Mouse (Mus musculus) spleen, adult 2 months (tissue): ENCODE measurements around the gene Fxn. TPM values are rescaled to one million over a fixed set of nuclear protein-coding genes. Genes with fewer than 3 reads are reported as not detected.

ENCODE experiments used
- DNase-seq, 2 experiments: peaks; one replicate each; pipeline versions ENCODE4 v3.0.0 to v3.0.0-alpha.2; 2012 to 2021; ENCODE audit warnings: low spot score in 2 of 2, low read depth in 1 of 2
- H3K27ac ChIP-seq: fragments of 200-500 bp; 2 replicates; pipeline ENCODE4 v1.5.1; 2012; ENCODE audit warnings: low read length, inconsistent platforms; ENCODE audit not compliant: insufficient read depth
- H3K27me3 ChIP-seq: fragments of 200-500 bp; 2 replicates; pipeline ENCODE4 v1.6.1; 2012; ENCODE audit warnings: mild to moderate bottlenecking, moderate library complexity, low read length, inconsistent platforms; ENCODE audit not compliant: control insufficient read depth, insufficient read depth
- H3K36me3 ChIP-seq: fragments of 200-500 bp; 2 replicates; pipeline ENCODE4 v1.6.1; 2012; ENCODE audit warnings: mild to moderate bottlenecking, low read length, inconsistent platforms; ENCODE audit not compliant: control insufficient read depth, insufficient read depth
- H3K4me1 ChIP-seq: fragments of 200-500 bp; 2 replicates; pipeline ENCODE4 v1.6.1; 2011; ENCODE audit warnings: inconsistent platforms; ENCODE audit not compliant: control insufficient read depth, insufficient read depth, insufficient read length
- H3K4me3 ChIP-seq: fragments of 200-500 bp; 2 replicates; pipeline ENCODE4 v1.5.1; 2011; ENCODE audit warnings: mild to moderate bottlenecking, inconsistent platforms; ENCODE audit not compliant: insufficient read depth, insufficient read length; ENCODE audit errors: extremely low read depth
- CTCF ChIP-seq: fragments of 200-500 bp; IDR thresholded peaks from 2 replicates; pipeline ENCODE4 v1.5.1; 2011; ENCODE audit warnings: mild to moderate bottlenecking, inconsistent platforms; ENCODE audit not compliant: insufficient read depth, insufficient read length, insufficient replicate concordance; ENCODE audit errors: extremely low read depth
- POLR2A ChIP-seq: fragments of 200-500 bp; IDR thresholded peaks from 2 replicates; pipeline ENCODE4 v1.6.1; 2011; ENCODE audit warnings: low read depth, low read length, inconsistent platforms
- WGBS: fragments of 180-500 bp; shearing (Covaris S2); methylation state at CpG from one replicate; pipeline ENCODE4 v1.1.7; 2018; 5-methylcytosine and 5-hydroxymethylcytosine counted together
- polyA plus RNA-seq: library from polyadenylated mRNA; depleted of rRNA; stranded (reverse); fragments of >200 nt; gene quantifications from 2 replicates; pipeline ENCODE4 v1.2.3, GENCODE M21; 2012

Fxn gene
- polyA plus RNA-seq, 1 experiment, result 6.2 TPM

DNA sequence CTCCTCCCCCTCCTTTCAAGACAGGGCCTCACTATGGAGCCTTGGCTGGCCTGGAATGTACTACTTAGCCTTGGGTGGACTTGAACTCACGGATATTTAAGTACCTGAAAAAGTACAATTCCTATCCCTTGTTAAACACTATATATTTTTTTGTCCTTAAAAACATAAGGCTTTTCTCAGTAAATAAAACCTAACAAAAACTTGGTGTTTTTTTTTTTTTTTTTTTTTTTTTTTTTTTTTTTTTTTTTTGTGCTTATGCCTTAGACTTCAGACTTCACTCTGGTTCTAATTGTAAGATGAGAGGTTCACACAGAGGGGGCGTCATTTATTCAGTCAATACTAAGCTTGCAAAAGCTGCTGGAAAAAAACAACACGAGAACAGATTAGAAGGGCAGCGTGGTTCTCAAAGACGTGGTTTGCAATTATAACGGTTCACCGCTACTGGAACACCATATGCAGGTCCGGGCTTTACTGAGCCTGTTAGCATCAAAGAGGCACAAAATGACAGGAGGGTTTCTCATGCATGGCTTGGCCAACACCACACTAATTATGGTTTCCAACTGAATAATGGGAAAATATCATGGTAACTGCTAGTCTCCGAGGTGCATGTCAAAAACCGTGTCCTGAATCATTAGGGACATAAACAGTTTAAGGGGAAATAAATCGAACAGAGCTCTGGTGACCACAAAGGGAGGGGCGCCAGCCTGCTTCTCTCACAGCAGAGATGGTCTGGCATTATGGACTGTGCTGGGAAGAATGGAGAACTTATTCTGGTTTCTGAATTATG, 32.3 kb upstream of the Fxn start:
- no peak overlapping the region for H3K4me3 ChIP-seq
- TF ChIP-seq CTCF, result no peak
- TF ChIP-seq POLR2A, result no peak
- no peak for DNase-seq
- H3K4me1 ChIP-seq, result no peaks in the 10 kb centered on the region
- H3K27me3 ChIP-seq, result no peaks in the 10 kb centered on the region
- H3K27ac ChIP-seq, result no peak overlapping the region
- 75% methylated on average over 12 of the region's 12 CpGs for WGBS
- no peaks in the 10 kb centered on the region for H3K36me3 ChIP-seq

DNA sequence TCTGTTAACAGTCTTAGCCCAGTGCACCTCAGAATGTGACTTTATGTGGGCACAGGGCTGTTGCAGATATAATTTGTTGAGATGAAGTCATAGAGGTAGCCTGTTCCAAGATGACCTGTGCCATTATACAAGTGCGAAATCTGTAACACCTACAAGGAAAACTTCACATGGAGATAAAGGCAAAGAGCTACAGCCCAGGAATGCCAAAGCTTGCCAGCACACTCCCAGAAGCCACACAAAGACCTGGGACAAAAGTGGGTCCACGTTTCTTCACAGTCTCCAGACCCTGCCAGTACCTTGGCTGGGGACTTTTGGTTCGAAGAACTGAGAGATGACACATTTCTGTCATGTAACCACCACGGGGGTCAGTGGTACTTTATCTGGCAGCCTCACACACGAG, 31.6 kb upstream of the Fxn start:
- no peak for TF ChIP-seq CTCF
- TF ChIP-seq POLR2A, result no peak
- Histone ChIP-seq H3K27ac (no peak overlapping the region), H3K27me3 (no peaks in the 10 kb centered on the region), H3K36me3 (no peaks in the 10 kb centered on the region), H3K4me1 (no peaks in the 10 kb centered on the region), H3K4me3 (no peak overlapping the region)
- DNase-seq, result no peak
- WGBS, result 84% methylated on average over 5 of the region's 5 CpGs

DNA sequence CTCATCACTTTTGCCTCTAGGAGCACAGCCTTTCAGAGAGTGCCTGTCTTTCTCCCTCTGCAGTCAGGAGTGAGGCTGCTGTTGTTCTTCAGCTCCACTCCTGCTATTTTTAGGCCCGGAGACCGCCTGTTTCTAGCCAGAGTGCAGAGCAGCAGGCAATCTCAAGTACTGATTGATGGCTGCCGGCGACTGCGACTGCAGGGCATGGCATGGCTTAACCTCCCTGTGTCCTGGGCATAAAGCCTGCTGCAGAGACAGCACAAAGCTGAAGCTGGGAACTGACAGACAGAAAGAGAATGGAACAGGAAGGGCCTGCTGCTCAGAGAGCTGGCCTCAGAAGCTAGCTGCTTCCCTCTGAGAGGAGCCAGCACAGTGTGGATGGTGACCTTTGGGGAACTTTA, 27.9 kb upstream of the Fxn start:
- H3K27ac ChIP-seq, result no peak overlapping the region
- DNase-seq, result no peak
- no peaks in the 10 kb centered on the region for H3K27me3 ChIP-seq
- H3K4me3 ChIP-seq, result no peak overlapping the region
- H3K36me3 ChIP-seq, result no peaks in the 10 kb centered on the region
- WGBS, result 30% methylated on average over 5 of the region's 5 CpGs
- no peaks in the 10 kb centered on the region for H3K4me1 ChIP-seq
- TF ChIP-seq CTCF (no peak), POLR2A (no peak)

DNA sequence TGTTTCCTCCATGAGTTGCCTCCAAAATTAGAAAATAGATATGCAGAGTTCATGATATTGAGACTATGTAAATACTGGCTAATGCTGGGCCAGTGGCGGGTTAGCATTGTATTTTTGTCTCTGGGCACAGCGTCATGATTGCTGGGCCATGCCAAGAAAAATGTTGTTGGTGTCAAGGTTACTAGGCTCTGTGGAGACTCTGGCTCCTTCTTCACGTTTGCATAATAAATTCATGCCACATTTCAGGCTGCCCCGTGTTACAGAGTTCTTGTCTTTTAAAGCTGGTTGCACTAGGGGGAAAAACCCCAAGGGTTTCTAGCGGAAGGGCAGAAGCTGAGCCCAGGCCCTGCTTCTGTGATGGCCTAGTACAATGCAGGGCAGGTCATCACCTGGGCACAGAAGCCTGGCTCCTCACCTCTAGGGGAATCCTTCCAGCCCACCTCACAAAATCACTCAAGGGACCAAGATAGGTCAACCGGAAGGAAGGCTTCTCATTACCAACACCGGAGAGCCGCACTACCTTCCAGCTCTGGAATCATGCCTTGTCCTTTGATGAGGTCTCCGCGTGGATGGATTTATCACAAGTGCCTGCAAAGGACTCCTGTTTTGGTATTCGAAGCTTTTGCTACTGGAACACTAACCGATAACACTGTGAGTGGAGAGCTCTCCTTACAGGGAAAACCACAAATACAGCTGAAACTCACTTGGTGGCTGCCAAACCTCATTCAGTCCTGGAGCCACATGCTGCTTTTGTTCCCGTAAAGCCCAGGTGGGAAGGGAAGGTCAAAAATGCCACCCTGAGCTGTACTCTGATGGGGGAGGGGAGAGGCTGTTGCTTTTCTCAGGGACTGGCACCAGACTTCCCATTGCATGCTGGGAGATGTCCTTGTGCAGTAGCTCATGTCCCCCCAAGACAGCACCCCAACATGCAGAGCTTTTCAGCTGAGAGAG, 27.1 kb upstream of the Fxn start:
- TF ChIP-seq CTCF, result no peak
- no peak for DNase-seq
- no peaks in the 10 kb centered on the region for H3K36me3 ChIP-seq
- 62% methylated on average over 13 of the region's 13 CpGs for WGBS
- no peak overlapping the region for H3K4me3 ChIP-seq
- H3K4me1 ChIP-seq, result no peaks in the 10 kb centered on the region
- no peak overlapping the region for H3K27ac ChIP-seq
- H3K27me3 ChIP-seq, result no peaks in the 10 kb centered on the region

DNA sequence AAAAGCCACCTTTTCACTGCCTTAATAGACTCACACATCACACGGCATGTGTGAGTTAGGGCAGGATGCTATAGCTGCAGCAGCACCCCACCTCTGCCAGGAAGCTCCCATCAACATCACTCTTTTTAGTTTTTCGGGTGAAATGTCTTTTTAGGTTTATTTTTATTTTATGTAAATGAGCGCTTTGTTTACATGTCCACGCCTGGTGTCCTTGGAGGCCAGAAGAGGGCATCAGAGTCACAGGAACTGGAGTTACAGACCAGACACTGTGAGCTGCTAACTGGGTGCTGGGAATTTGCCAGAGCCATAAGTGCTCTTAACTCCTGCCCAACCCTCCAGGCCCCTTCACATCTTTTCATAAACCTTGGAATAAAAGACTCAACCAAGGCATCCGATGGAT, 25.9 kb upstream of the Fxn start:
- TF ChIP-seq CTCF (no peak), POLR2A (no peak)
- H3K4me1 ChIP-seq, result no peaks in the 10 kb centered on the region
- DNase-seq, result no peak
- H3K4me3 ChIP-seq, result no peak overlapping the region
- no peaks in the 10 kb centered on the region for H3K36me3 ChIP-seq
- H3K27ac ChIP-seq, result no peak overlapping the region
- no peaks in the 10 kb centered on the region for H3K27me3 ChIP-seq
- 86% methylated on average over 5 of the region's 5 CpGs for WGBS

DNA sequence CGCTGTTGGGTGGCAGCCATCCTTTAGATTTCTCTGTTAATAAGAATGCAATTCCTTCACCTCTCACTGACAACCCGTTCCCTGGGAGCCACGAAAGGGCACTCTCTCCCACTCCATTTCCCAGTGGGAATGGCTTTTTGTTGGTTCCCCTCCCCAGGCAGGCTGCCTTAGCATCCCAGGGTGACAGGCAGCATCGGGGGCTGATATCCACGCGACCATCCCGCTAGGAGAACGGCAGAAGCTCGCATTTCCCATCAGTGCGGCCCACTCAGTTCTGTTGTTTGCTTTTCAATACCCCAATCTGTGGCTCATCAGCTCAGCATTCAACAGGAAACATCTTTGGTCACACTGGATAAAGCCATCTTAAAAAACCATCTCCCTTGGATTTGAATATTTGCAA, 21.8 kb upstream of the Fxn start:
- Histone ChIP-seq H3K36me3 (no peaks in the 10 kb centered on the region), H3K27ac (no peak overlapping the region), H3K27me3 (no peaks in the 10 kb centered on the region), H3K4me1 (no peaks in the 10 kb centered on the region), H3K4me3 (no peak overlapping the region)
- 96% methylated on average over 10 of the region's 10 CpGs for WGBS
- no peak for DNase-seq
- TF ChIP-seq CTCF (no peak), POLR2A (no peak)
